Mouse (Mus musculus): ENCODE measurements at regions not wholly inside any gene's neighbourhood (a gene's known extent, or its start where the extent isn't known, plus 50 kb on each side); places are given as distances from the start of the nearest gene placed in this dataset.
A peak's percentile ranks its signal among the peaks of the same experiment; 100 is the strongest.

- DNase-seq: no peak
- intact Hi-C loops (cut with DNase I): loop anchor here (5.0 to 10.0 kb wide), 2 partner anchors 156 to 989 kb away; no protein-coding TSS in a partner anchor
Observed at GRCm38 (mm10) chr16:24076109-24076798, 87.6 kb upstream of the Bcl6 start.

GRCm38 (mm10) chr16:24073613-24074244 lies 85.1 kb upstream of the Bcl6 start:
- DNase-seq: peak in 1 of 2 experiments; percentile 24
- intact Hi-C loops (cut with DNase I): loop anchor here (2.0 to 10.0 kb wide), 2 partner anchors 81 to 991 kb away; no protein-coding TSS in a partner anchor

- intact Hi-C loops (cut with DNase I): loop anchor here (2.0 to 10.0 kb wide), 2 partner anchors 80 to 992 kb away; no protein-coding TSS in a partner anchor
- DNase-seq: peak; percentile 25 to 46
Observed at GRCm38 (mm10) chr16:24073065-24073464, 84.4 kb upstream of the Bcl6 start.

DNA sequence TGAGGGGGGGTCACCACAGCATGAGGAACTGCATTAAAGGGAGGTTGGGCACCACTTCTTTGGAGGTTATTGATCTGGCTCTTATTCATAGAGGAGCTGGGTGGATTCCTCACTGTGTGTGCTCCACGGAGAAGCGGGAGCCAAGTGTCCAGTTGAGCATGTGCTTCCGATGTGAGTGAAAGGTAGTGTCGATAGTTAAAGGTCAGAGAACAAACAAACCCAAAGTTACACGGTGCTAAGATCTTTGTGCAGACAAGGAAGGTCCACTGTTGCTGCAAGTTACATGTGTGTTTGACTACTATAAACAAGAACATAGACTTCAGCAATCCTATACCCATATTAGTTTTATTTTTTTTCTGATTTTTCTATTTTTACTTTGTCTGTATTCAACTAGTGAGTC lies 80.8 kb upstream of the Bcl6 start:
- intact Hi-C loops (cut with DNase I): loop anchor here (5.0 kb wide), 1 partner anchor 67 kb away; no protein-coding TSS in a partner anchor
- no peak for DNase-seq

DNA sequence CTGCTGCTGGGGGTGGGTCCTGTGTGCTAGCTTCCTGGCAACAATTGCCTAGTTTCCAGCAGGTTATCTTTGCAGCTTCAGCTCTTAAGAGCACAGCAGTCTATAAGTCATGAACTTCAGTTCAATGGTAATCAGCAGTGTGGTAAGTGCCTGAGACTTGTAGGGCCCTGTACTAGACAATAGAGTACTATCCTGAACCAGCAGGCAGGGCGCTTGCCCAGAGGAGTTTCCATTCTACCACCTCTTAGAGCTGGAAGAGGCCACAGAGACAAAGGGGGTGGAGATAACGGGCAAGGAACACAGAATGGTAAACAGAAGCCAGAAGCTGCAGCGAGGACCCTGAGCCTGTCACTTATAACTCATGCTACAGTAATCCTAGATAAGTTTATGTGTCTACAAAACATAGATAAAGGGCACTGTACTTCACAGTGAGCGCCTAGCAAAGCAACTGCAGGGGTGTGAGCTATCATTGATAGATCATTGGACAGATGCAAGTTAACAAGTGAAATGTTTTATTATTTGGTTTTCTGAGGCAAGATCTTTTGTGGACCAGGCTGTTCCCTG lies 79.7 kb upstream of the Bcl6 start:
- intact Hi-C loops (cut with DNase I): loop anchor here (5.0 kb wide), 1 partner anchor 66 kb away; no protein-coding TSS in a partner anchor
- no peak for DNase-seq

- DNase-seq: no peak
- intact Hi-C loops (cut with DNase I): no loop called here
Observed at GRCm38 (mm10) chr16:24062314-24062713, 73.7 kb upstream of the Bcl6 start.

- intact Hi-C loops (cut with DNase I): no loop called here
Observed at GRCm38 (mm10) chr16:24061496-24061895, 72.8 kb upstream of the Bcl6 start.

GRCm38 (mm10) chr16:24059090-24059600 lies 70.5 kb upstream of the Bcl6 start:
- intact Hi-C loops (cut with DNase I): no loop called here
- no peak for DNase-seq

More at GRCm38 (mm10) chr16:24061496-24061895, 72.8 kb upstream of the Bcl6 start:
- DNase-seq: no peak

GRCm38 (mm10) chr16:24056885-24057531 lies 68.4 kb upstream of the Bcl6 start:
- intact Hi-C loops (cut with DNase I): no loop called here
- DNase-seq: no peak

- no peak for DNase-seq
- intact Hi-C loops (cut with DNase I): no loop called here
Observed at GRCm38 (mm10) chr16:24056123-24056884, 67.7 kb upstream of the Bcl6 start.

- intact Hi-C loops (cut with DNase I): loop anchor here (5.0 kb wide), 1 partner anchor 37 kb away; no protein-coding TSS in a partner anchor
- no peak for DNase-seq
Observed at GRCm38 (mm10) chr16:24054293-24054692, 65.6 kb upstream of the Bcl6 start.

DNA sequence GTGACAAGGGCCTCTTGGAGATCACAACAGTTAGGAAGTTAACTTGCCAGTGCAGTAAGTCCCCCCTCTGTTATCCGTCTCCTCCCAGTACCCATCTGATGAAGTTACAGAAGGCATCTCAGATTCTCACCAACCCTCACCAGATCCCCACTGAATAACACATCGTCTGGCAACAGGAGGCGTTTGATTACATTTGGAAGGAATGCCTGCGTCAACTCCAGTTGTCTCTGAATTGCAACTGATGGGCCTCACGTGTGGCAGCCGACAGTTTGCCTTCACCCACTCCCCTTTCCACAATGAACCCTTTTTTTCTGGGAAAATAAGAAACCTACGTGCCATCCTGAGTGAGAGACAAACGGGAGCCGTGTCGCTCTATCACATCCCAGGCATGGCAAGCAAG lies 64.8 kb upstream of the Bcl6 start:
- intact Hi-C loops (cut with DNase I): loop anchor here (5.0 kb wide), 1 partner anchor 36 kb away; no protein-coding TSS in a partner anchor
- DNase-seq: no peak

GRCm38 (mm10) chr16:24050856-24051640 lies 62.4 kb upstream of the Bcl6 start:
- no peak for DNase-seq
- intact Hi-C loops (cut with DNase I): loop anchor here (5.0 kb wide), 1 partner anchor 34 kb away; no protein-coding TSS in a partner anchor

DNA sequence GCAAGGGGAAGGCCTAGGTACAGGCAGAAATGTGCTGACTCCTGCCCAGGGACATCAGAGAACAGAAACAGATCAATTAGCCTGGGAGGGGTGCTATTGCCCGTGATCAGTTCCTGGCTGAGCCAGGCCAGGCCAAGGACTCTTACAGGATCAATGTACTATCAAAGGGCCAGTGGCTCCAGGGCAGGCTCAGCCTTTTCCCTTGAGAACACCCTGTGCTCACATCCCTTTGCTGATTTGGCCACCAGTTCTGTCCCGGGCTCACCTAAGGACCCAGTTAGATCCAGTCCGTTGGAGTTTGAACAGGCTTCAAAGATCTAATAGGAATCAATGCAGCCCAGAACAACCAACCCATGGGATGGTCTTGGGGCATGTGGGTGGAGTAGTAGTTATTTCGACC lies 55.1 kb upstream of the Bcl6 start:
- intact Hi-C loops (cut with DNase I): no loop called here
- no peak for DNase-seq

- intact Hi-C loops (cut with DNase I): no loop called here
- no peak for DNase-seq
Observed at GRCm38 (mm10) chr16:24042977-24043376, 54.3 kb upstream of the Bcl6 start.

- intact Hi-C loops (cut with DNase I): no loop called here
- no peak for DNase-seq
Observed at GRCm38 (mm10) chr16:24042216-24042615, 53.6 kb upstream of the Bcl6 start.

DNA sequence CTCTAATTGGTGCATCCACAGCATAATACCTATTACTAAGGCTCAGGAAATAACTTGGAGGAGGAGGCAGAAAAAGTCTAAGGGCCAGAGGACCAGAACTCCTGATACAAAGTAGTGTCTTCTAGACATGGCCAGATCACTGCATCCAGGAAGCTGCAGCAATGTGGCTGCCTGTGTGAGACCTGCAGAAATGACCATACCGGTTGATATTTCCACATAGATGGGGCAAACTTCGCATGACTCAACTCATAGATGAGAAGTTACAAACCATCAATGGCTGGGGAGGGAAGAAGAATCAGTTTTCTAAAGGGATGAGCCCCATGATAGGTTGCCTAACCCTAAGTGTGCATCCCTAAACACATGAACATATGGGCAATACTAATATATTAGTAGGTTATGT lies 52.8 kb upstream of the Bcl6 start:
- intact Hi-C loops (cut with DNase I): no loop called here
- DNase-seq: no peak

DNA sequence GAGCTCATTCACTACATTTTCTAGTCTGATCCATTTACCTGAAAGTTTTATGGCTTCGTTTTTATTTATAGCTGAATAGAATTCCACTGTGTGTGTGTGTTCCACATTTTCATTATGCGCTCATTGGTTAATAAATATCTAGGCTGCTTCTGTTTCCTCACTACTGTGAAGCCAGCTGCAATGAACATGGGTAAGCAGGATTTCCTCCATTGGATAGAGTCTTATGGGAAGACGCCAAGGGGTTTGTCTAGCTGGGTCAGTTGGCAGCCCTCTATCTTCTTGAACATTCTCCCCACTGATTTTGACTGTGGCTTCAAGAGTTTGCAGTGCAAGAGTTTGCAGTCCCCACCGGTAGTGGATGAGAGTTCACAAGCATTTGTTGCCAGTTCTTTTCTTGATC lies 51.1 kb upstream of the Bcl6 start:
- DNase-seq: no peak
- intact Hi-C loops (cut with DNase I): no loop called here
